Mouse (Mus musculus): Measurements from ENCODE around the gene Nol8. TPM values are rescaled to one million over a fixed set of nuclear protein-coding genes. Genes with fewer than 3 reads are reported as not detected.

Gene Nol8
- total and polyA plus RNA-seq, 3 experiments, result 20.1 to 484 (median 26.2) TPM

GRCm38 (mm10) chr13:49643669-49644362, 9.1 kb upstream of the Nol8 start:
- Histone ChIP-seq H3K4me1 (ENCODE audit: control insufficient read depth in 1 of 2, insufficient read depth in 2 of 2, low read length in 2 of 2) (no peaks in the 10 kb centered on the region; a peak in 1 of 4 replicates), H3K27ac (ENCODE audit: control insufficient read depth, low read depth, low read length) (no peak overlapping the region), H3K36me3 (ENCODE audit: control insufficient read depth in 1 of 2, insufficient read depth in 2 of 2, low read length in 2 of 2) (peaks cover 0 to 3% of the 10 kb centered on the region in 2 experiments; a peak in 1 of 4 replicates), H3K4me3 (ENCODE audit: control insufficient read depth in 1 of 2, insufficient read depth in 1 of 2, low read depth in 2 of 2, low read length in 2 of 2) (no peak overlapping the region), H3K79me2 (ENCODE audit: control insufficient read depth, insufficient read depth, low read length, poor library complexity) (no peaks in the 10 kb centered on the region), H3K9ac (ENCODE audit: control insufficient read depth, low read depth, low read length, poor library complexity, severe bottlenecking) (no peak overlapping the region), H3K9me3 (replicated peaks; ENCODE audit: insufficient read depth, low read length) (no peaks in the 10 kb centered on the region), H3K27me3 (ENCODE audit: control insufficient read depth in 1 of 2, insufficient read depth in 2 of 2, low read length in 2 of 2) (no peaks in the 10 kb centered on the region)
- TF ChIP-seq ZKSCAN1 (IDR thresholded peaks at IDR 0.05; ENCODE audit: low read depth, low read length) (no peak), SMC3 (IDR thresholded peaks at IDR 0.05; ENCODE audit: low read depth, low read length) (no peak), ZMIZ1 (IDR thresholded peaks at IDR 0.05; ENCODE audit: low read depth, low read length) (no peak), EP300 (IDR thresholded peaks at IDR 0.05; ENCODE audit: low read depth in 1 of 2, low read length in 2 of 2) (no peak), TCF12 (IDR thresholded peaks at IDR 0.05; ENCODE audit: low read depth, low read length) (no peak), ZC3H11A (IDR thresholded peaks at IDR 0.05; ENCODE audit: low read depth, low read length) (no peak), POLR2AphosphoS2 (IDR thresholded peaks at IDR 0.05; ENCODE audit: low read length) (no peak)
- DNase-seq (ENCODE audit: low read depth, low spot score), result no peak

- Histone ChIP-seq H3K79me2 (ENCODE audit: control insufficient read depth, insufficient read depth, low read length, poor library complexity) (no peaks in the 10 kb centered on the region), H3K9me3 (replicated peaks; ENCODE audit: insufficient read depth, low read length) (no peaks in the 10 kb centered on the region), H3K27ac (ENCODE audit: control insufficient read depth, low read depth, low read length) (no peak overlapping the region), H3K36me3 (ENCODE audit: control insufficient read depth in 1 of 2, insufficient read depth in 2 of 2, low read length in 2 of 2) (peaks cover 0 to 3% of the 10 kb centered on the region in 2 experiments; a peak in 1 of 4 replicates), H3K4me3 (ENCODE audit: control insufficient read depth in 1 of 2, insufficient read depth in 1 of 2, low read depth in 2 of 2, low read length in 2 of 2) (no peak overlapping the region), H3K27me3 (ENCODE audit: control insufficient read depth in 1 of 2, insufficient read depth in 2 of 2, low read length in 2 of 2) (no peaks in the 10 kb centered on the region), H3K4me1 (ENCODE audit: control insufficient read depth in 1 of 2, insufficient read depth in 2 of 2, low read length in 2 of 2) (no peaks in the 10 kb centered on the region; a peak in 1 of 4 replicates), H3K9ac (ENCODE audit: control insufficient read depth, low read depth, low read length, poor library complexity, severe bottlenecking) (no peak overlapping the region)
- DNase-seq (ENCODE audit: low read depth, low spot score), result peak; percentile 56
- TF ChIP-seq RAD21 (IDR thresholded peaks at IDR 0.05; ENCODE audit: low read depth, low read length), result peak; percentile 94
- TF ChIP-seq RCOR1 (IDR thresholded peaks at IDR 0.05; ENCODE audit: low read depth, low read length), result no peak
- TF ChIP-seq CHD2 (IDR thresholded peaks at IDR 0.05; ENCODE audit: low read length), result no peak
- peak; percentile 76 for TF ChIP-seq SMC3 (IDR thresholded peaks at IDR 0.05; ENCODE audit: low read depth, low read length)
- no peak for TF ChIP-seq USF1 (IDR thresholded peaks at IDR 0.05; ENCODE audit: low read depth, low read length)
- TF ChIP-seq JUND (IDR thresholded peaks at IDR 0.05; ENCODE audit: low read depth, low read length), result no peak; the same call in 1 of the 2 replicates
- TF ChIP-seq NRF1 (IDR thresholded peaks at IDR 0.05; ENCODE audit: insufficient read depth, low read depth, low read length, poor library complexity, severe bottlenecking), result no peak
- TF ChIP-seq CTCF (IDR thresholded peaks at IDR 0.05 in 2 of 3, conservative IDR thresholded peaks at IDR 0.05 in 1 of 3; ENCODE audit: control insufficient read depth in 1 of 3, insufficient read depth in 1 of 3, low read depth in 2 of 3, low read length in 3 of 3, poor library complexity in 1 of 3, severe bottlenecking in 1 of 3), result peak; percentile 22 to 75 (median 44); a peak in 5 of 6 replicates
- no peak for TF ChIP-seq MEF2A (IDR thresholded peaks at IDR 0.05; ENCODE audit: extremely low read depth, insufficient replicate concordance, low read depth, low read length, poor library complexity, severe bottlenecking)
- TF ChIP-seq MYC (IDR thresholded peaks at IDR 0.05; ENCODE audit: low read depth, low read length), result 0 out of 2 replicates have a peak, but pooled peaks have one; percentile 29
- TF ChIP-seq ZC3H11A (IDR thresholded peaks at IDR 0.05; ENCODE audit: low read depth, low read length), result peak; percentile 76
- no peak for TF ChIP-seq TBP (IDR thresholded peaks at IDR 0.05; ENCODE audit: low read depth, low read length)
- no peak for TF ChIP-seq TCF12 (IDR thresholded peaks at IDR 0.05; ENCODE audit: low read depth, low read length)
- no peak for TF ChIP-seq GATA1 (IDR thresholded peaks at IDR 0.05; ENCODE audit: low read depth, low read length)
Measured at GRCm38 (mm10) chr13:49644731-49645529, 7.9 kb upstream of the Nol8 start.
